Mouse (Mus musculus) spleen, postnatal 10 days (tissue): ENCODE measurements around the gene Babam2.

ENCODE experiments used
- DNase-seq, 2 experiments: peaks; one replicate each; pipeline ENCODE4 v3.0.0; 2021 to 2022; ENCODE audit warnings: low spot score in 2 of 2

Babam2 gene

GRCm38 (mm10) chr5:31713841-31714264, 16.4 kb downstream of the Babam2 start:
- no peak for DNase-seq

GRCm38 (mm10) chr5:31715486-31716150, 18.1 kb downstream of the Babam2 start:
- no peak for DNase-seq

- no peak for DNase-seq
Measured at GRCm38 (mm10) chr5:31724519-31724918, 27.0 kb downstream of the Babam2 start.

- no peak for DNase-seq
Measured at GRCm38 (mm10) chr5:31725885-31726284, 28.4 kb downstream of the Babam2 start.

GRCm38 (mm10) chr5:31727456-31727855, 30.0 kb downstream of the Babam2 start:
- no peak for DNase-seq

GRCm38 (mm10) chr5:31732644-31733338, 35.3 kb downstream of the Babam2 start:
- DNase-seq = no peak

GRCm38 (mm10) chr5:31741931-31742330, 44.4 kb downstream of the Babam2 start:
- no peak for DNase-seq

- no peak for DNase-seq
Measured at GRCm38 (mm10) chr5:31742521-31743031, 45.1 kb downstream of the Babam2 start.

GRCm38 (mm10) chr5:31749401-31749800, 51.9 kb downstream of the Babam2 start:
- no peak for DNase-seq

- no peak for DNase-seq
Measured at GRCm38 (mm10) chr5:31750231-31750925, 52.9 kb downstream of the Babam2 start.

GRCm38 (mm10) chr5:31750955-31751354, 53.5 kb downstream of the Babam2 start:
- DNase-seq = no peak

- no peak for DNase-seq
Measured at GRCm38 (mm10) chr5:31754634-31755033, 57.1 kb downstream of the Babam2 start.

GRCm38 (mm10) chr5:31755255-31755654, 57.8 kb downstream of the Babam2 start:
- no peak for DNase-seq

GRCm38 (mm10) chr5:31758310-31759091, 61.0 kb downstream of the Babam2 start:
- no peak for DNase-seq

GRCm38 (mm10) chr5:31761836-31762235, 64.4 kb downstream of the Babam2 start:
- DNase-seq = no peak

GRCm38 (mm10) chr5:31762773-31763172, 65.3 kb downstream of the Babam2 start:
- no peak for DNase-seq

GRCm38 (mm10) chr5:31765824-31766223, 68.3 kb downstream of the Babam2 start:
- no peak for DNase-seq

- DNase-seq = no peak
Measured at GRCm38 (mm10) chr5:31766841-31767542, 69.5 kb downstream of the Babam2 start.

- no peak for DNase-seq
Measured at GRCm38 (mm10) chr5:31771486-31771885, 74.0 kb downstream of the Babam2 start.

GRCm38 (mm10) chr5:31771921-31772320, 74.4 kb downstream of the Babam2 start:
- DNase-seq = no peak

- DNase-seq = no peak
Measured at GRCm38 (mm10) chr5:31774976-31775375, 77.5 kb downstream of the Babam2 start.
